Mouse (Mus musculus): Measurements from ENCODE around the gene Gm40193. TPM values are rescaled to one million over a fixed set of nuclear protein-coding genes. Genes with fewer than 3 reads are reported as not detected.
A peak's percentile ranks its signal among the peaks of the same experiment; 100 is the strongest.

Gene Gm40193
- polyA plus RNA-seq, 1 experiment from 2014 or later = not detected

GRCm38 (mm10) chr11:70564276-70564873 is 31.6 kb upstream of the Gm40193 start:
- Histone ChIP-seq H3K27ac (peak overlapping the region; percentile 73), H3K4me3 (peak overlapping the region; percentile 68), H3K27me3 (replicated peaks) (no peaks in the 10 kb centered on the region), H3K9ac (peak overlapping the region; percentile 31; the same call in 1 of the 2 replicates), H3K9me3 (replicated peaks) (no peaks in the 10 kb centered on the region), H3K4me2 (peak overlapping the region; percentile 99), H3K36me3 (peaks cover 12% of the 10 kb centered on the region), H3K4me1 (peaks cover 62% of the 10 kb centered on the region)
- WGBS (ENCODE audit: insufficient replicate concordance) = 37% methylated on average over 4 of the region's 4 CpGs
- ATAC-seq = no peak

DNA sequence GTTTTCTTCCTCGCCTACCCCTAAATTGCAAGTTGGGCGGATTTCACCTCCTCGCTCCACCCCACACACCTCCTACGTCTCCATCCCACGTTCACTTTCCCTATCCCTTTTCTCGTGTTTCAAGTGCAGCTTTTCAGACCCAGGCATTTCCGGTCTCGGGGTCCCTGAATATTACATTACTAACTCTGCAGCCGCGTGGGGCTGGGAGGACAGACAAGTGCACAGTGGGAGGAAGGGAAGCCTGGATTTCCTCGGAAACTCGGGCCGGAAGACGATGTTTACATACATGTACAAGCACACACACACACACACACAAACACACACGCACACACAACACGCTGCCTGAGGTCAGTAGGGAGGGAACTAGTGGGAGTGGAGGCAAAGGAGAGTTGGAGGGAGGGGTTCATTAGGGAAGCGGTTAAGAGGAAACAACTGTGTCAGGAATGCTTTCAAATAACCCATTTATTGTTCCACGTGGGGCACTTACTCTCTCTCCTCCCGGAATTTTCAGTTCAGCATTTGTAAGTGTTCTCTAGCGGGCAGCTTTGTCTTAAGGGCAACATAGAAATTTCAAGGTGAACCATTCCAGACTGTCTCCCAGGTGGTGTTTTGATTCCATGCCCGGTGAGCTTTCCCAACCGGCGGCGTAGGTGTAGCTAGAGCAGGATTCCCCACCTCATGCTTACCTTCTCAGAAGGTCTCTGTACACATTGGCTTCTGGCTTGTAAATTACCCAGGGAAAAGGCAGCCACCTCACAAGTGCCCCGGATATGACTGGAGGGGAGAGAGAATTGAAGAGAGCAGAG is 30.9 kb upstream of the Gm40193 start:
- peak overlapping the region; percentile 85 for H3K9ac ChIP-seq
- H3K27ac ChIP-seq = peak overlapping the region; percentile 73
- ATAC-seq = no peak
- no peaks in the 10 kb centered on the region for H3K27me3 ChIP-seq (replicated peaks)
- peaks cover 12% of the 10 kb centered on the region for H3K36me3 ChIP-seq
- H3K4me2 ChIP-seq = peak overlapping the region; percentile 99
- H3K9me3 ChIP-seq (replicated peaks) = no peaks in the 10 kb centered on the region
- WGBS (ENCODE audit: insufficient replicate concordance) = 5% methylated on average over 25 of the region's 25 CpGs
- H3K4me1 ChIP-seq = peaks cover 58% of the 10 kb centered on the region
- peak overlapping the region; percentile 68 for H3K4me3 ChIP-seq

DNA sequence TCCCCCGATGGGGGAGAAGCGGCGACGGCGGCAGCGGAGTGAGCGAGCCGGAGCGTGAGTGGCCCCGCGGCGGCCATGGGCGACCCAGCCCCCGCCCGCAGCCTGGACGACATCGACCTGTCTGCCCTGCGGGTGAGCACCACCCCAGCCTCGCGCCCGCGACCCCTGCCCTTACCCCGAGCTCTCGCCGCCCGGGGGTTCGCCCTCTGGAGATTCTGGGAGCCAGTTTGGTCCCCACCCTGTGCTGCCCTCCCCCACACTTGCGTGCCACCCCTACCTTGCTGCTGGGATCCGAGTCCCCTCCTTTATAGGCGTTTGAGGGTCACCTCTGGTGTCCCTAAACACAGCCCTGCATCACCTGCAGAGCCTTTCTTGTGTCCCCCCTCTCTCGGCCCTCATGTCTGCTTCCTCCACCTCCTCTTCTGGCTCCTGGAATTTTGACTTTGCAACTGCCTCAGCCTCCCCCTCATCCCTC is 30.3 kb upstream of the Gm40193 start:
- peak overlapping the region; percentile 85 for H3K9ac ChIP-seq
- H3K4me2 ChIP-seq = peak overlapping the region; percentile 99
- peak; percentile 28; the same call in 1 of the 2 replicates for ATAC-seq
- H3K36me3 ChIP-seq = peaks cover 9% of the 10 kb centered on the region
- H3K27ac ChIP-seq = peak overlapping the region; percentile 73
- H3K9me3 ChIP-seq (replicated peaks) = no peaks in the 10 kb centered on the region
- H3K4me1 ChIP-seq = peaks cover 56% of the 10 kb centered on the region
- WGBS (ENCODE audit: insufficient replicate concordance) = under 1% methylated on average over 31 of the region's 31 CpGs
- peak overlapping the region; percentile 68 for H3K4me3 ChIP-seq
- H3K27me3 ChIP-seq (replicated peaks) = no peaks in the 10 kb centered on the region

GRCm38 (mm10) chr11:70562287-70562994 is 29.7 kb upstream of the Gm40193 start, which contains the start of gene Mink1:
TSS of gene Mink1 (plus strand) at chr11:70562881.
- peaks cover 54% of the 10 kb centered on the region for H3K4me1 ChIP-seq
- H3K27me3 ChIP-seq (replicated peaks) = no peaks in the 10 kb centered on the region
- peak within 1 kb of the TSS; percentile 73 for H3K27ac ChIP-seq
- H3K9me3 ChIP-seq (replicated peaks) = no peaks in the 10 kb centered on the region
- peak within 1 kb of the TSS; percentile 99 for H3K4me2 ChIP-seq
- peaks cover 5% of the 10 kb centered on the region; the same call in 1 of the 2 replicates for H3K36me3 ChIP-seq
- WGBS (ENCODE audit: insufficient replicate concordance) = under 1% methylated on average over 44 of the region's 57 CpGs
- H3K9ac ChIP-seq = peak within 1 kb of the TSS; percentile 85
- peak within 1 kb of the TSS; percentile 68 for H3K4me3 ChIP-seq
- ATAC-seq = peak; percentile 83

DNA sequence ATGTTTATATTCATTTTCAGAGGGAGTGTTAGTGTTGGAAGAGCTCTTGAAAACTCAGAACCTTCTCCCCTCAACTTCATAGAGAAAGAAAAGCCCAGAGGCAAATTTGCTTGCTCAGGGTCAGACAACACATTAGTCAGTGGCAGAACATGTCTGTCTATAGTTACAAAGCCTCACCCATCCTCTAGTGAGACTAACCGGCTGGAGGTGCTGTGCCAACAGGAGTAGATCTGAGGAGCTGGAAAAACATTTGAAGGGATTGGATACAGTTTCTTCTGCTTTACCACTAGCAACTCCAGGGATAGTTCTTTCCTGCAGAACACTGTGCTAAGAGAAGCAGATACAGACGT is 29.2 kb upstream of the Gm40193 start:
- H3K4me1 ChIP-seq = peaks cover 51% of the 10 kb centered on the region
- no peak for ATAC-seq
- H3K27me3 ChIP-seq (replicated peaks) = no peaks in the 10 kb centered on the region
- H3K27ac ChIP-seq = peak overlapping the region; percentile 73
- H3K36me3 ChIP-seq = peaks cover 4% of the 10 kb centered on the region; the same call in 1 of the 2 replicates
- H3K4me3 ChIP-seq = peak overlapping the region; percentile 68
- peak overlapping the region; percentile 85; the same call in 1 of the 2 replicates for H3K9ac ChIP-seq
- H3K9me3 ChIP-seq (replicated peaks) = no peaks in the 10 kb centered on the region
- 4% methylated on average over 2 of the region's 2 CpGs for WGBS (ENCODE audit: insufficient replicate concordance)
- peak overlapping the region; percentile 99 for H3K4me2 ChIP-seq

DNA sequence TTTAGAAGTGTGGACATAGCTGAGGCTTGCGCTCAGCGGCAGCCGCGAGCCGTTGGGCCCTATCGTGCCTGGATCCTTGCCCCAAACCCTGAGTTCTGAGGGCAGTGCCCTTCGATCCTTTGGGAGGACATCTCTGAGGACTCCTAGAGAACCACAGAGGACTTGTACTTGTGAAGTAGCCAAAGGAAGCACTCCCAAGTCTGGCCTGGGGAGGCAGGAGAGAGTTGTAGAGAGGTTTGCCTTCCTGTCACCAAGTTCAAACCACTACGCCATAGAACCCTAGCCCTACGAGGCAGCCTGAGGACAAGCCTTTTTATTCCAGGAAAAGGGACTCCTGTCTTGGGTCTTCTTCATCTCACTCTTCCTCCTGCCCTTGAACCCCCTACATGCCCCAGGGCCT is 24.8 kb upstream of the Gm40193 start:
- H3K27ac ChIP-seq = no peak overlapping the region
- peaks cover 32% of the 10 kb centered on the region for H3K27me3 ChIP-seq (replicated peaks)
- no peak overlapping the region for H3K4me3 ChIP-seq
- H3K36me3 ChIP-seq = no peaks in the 10 kb centered on the region
- H3K4me1 ChIP-seq = peaks cover 12% of the 10 kb centered on the region
- no peak for ATAC-seq
- H3K4me2 ChIP-seq = no peak overlapping the region
- H3K9ac ChIP-seq = no peak overlapping the region
- WGBS (ENCODE audit: insufficient replicate concordance) = 72% methylated on average over 9 of the region's 9 CpGs
- no peaks in the 10 kb centered on the region for H3K9me3 ChIP-seq (replicated peaks)

GRCm38 (mm10) chr11:70553940-70554339 is 21.2 kb upstream of the Gm40193 start:
- Histone ChIP-seq H3K9me3 (replicated peaks) (no peaks in the 10 kb centered on the region), H3K9ac (no peak overlapping the region), H3K27ac (no peak overlapping the region), H3K27me3 (replicated peaks) (peaks cover 42% of the 10 kb centered on the region), H3K4me1 (no peaks in the 10 kb centered on the region), H3K4me3 (no peak overlapping the region), H3K4me2 (no peak overlapping the region), H3K36me3 (no peaks in the 10 kb centered on the region)
- WGBS (ENCODE audit: insufficient replicate concordance) = 31% methylated on average over 7 of the region's 7 CpGs
- no peak for ATAC-seq

- H3K27ac ChIP-seq = no peak overlapping the region
- H3K9me3 ChIP-seq (replicated peaks) = no peaks in the 10 kb centered on the region
- no peak overlapping the region for H3K4me3 ChIP-seq
- WGBS (ENCODE audit: insufficient replicate concordance) = 60% methylated on average over 8 of the region's 8 CpGs
- H3K4me1 ChIP-seq = no peaks in the 10 kb centered on the region
- no peak for ATAC-seq
- H3K4me2 ChIP-seq = no peak overlapping the region
- peaks cover 46% of the 10 kb centered on the region for H3K27me3 ChIP-seq (replicated peaks)
- H3K36me3 ChIP-seq = no peaks in the 10 kb centered on the region
- H3K9ac ChIP-seq = no peak overlapping the region
Measured at GRCm38 (mm10) chr11:70551526-70551925, 18.8 kb upstream of the Gm40193 start.

DNA sequence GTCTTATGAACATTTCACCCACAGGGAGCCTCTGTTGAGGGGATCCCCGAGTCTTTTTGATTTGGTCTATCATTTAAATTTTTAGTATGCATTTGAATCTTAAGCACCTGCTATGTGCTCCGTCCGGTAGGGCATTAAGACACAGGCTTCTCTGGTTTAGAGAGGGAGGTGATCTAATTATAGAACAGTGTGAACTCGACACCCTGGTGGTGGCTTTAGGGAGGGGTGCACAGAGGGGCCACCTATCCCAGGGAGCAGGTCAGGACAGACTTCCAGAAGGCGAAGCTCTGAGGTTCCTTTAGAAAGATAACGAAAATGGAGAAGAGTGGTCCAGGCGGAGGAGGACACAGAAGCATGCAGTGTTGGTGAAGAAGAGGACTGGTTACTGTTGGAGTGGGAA is 11.8 kb upstream of the Gm40193 start:
- Histone ChIP-seq H3K9ac (no peak overlapping the region), H3K4me1 (peaks cover 10% of the 10 kb centered on the region), H3K36me3 (no peaks in the 10 kb centered on the region), H3K27me3 (replicated peaks) (peaks cover 50% of the 10 kb centered on the region), H3K9me3 (replicated peaks) (no peaks in the 10 kb centered on the region), H3K4me2 (no peak overlapping the region), H3K27ac (no peak overlapping the region), H3K4me3 (no peak overlapping the region)
- 37% methylated on average over 7 of the region's 7 CpGs for WGBS (ENCODE audit: insufficient replicate concordance)
- ATAC-seq = no peak

DNA sequence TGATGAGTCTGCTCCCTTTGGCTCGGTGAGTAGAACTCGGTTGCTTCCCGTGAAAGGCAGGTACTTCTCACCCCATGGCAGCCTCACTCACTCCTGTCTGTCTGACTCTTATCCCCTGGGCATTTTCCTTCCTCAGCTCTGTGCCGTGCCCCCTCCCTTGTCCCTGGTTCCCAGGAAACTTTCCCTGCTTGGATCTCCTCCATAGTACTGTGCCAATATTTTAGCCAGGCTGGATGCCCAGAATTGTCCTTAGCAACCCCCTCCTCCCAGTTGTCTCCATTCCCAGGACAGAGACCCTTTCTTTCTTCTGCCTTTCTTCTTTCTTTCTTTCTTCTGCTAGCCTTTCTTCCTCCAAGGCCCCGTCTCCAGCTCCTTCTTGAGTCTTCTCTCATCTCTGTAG is 8.7 kb upstream of the Gm40193 start:
- Histone ChIP-seq H3K9ac (no peak overlapping the region), H3K9me3 (replicated peaks) (no peaks in the 10 kb centered on the region), H3K36me3 (no peaks in the 10 kb centered on the region), H3K27me3 (replicated peaks) (peaks cover 54% of the 10 kb centered on the region), H3K4me2 (no peak overlapping the region), H3K4me3 (no peak overlapping the region), H3K4me1 (peaks cover 10% of the 10 kb centered on the region), H3K27ac (no peak overlapping the region)
- 62% methylated on average over 5 of the region's 5 CpGs for WGBS (ENCODE audit: insufficient replicate concordance)
- no peak for ATAC-seq

DNA sequence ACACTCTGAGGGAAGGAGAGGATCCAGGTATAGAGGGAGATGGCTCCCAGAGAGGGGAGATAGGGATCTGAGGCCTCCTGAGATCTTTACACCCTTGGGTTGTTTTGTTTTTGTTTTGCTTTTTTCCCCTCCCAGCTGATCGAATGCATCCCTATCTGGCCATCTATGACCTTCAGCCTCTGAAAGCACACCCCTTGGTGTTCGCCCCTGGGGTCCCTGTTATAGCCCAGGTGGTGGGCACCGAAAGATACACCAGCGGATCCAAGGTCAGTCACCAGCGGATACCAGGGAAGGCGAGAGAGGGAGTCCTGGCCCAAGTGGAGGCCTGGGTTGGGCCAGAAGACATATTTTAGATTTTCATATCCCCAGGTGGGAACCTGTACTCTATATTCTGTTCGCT is 8.2 kb upstream of the Gm40193 start:
- H3K27ac ChIP-seq = no peak overlapping the region
- peak overlapping the region; percentile 62; the same call in 1 of the 2 replicates for H3K4me3 ChIP-seq
- no peaks in the 10 kb centered on the region for H3K36me3 ChIP-seq
- H3K27me3 ChIP-seq (replicated peaks) = peaks cover 54% of the 10 kb centered on the region
- H3K4me1 ChIP-seq = peaks cover 10% of the 10 kb centered on the region
- H3K4me2 ChIP-seq = peak overlapping the region; percentile 81
- H3K9ac ChIP-seq = peak overlapping the region; percentile 58; the same call in 1 of the 2 replicates
- WGBS (ENCODE audit: insufficient replicate concordance) = 71% methylated on average over 7 of the region's 7 CpGs
- ATAC-seq = no peak
- H3K9me3 ChIP-seq (replicated peaks) = no peaks in the 10 kb centered on the region

Measured in liver, embryonic 12.5 days (tissue).